Mouse (Mus musculus) erythroblast, embryonic 14.5 days (primary cell): ENCODE results near the gene S100a13.

Experiments used
- GATA1 ChIP-seq: IDR thresholded peaks from 2 replicates; pipeline ENCODE4 v1.6.1; 2012; ENCODE audit warnings: low read length, inconsistent platforms, mixed read lengths
- TAL1 ChIP-seq: IDR thresholded peaks from 3 replicates; pipeline ENCODE4 v1.6.1; 2012; ENCODE audit warnings: low read length, inconsistent platforms, mixed read lengths

GRCm38 (mm10) chr3:90515789-90516188 lies 1.6 kb downstream of the S100a13 start:
- TF ChIP-seq TAL1 (no peak), GATA1 (no peak)
